Mouse (Mus musculus) cerebellum, adult (tissue): Measurements from ENCODE around the gene Myh6.
"Not testable (repeated sequence)": the region's sequence is repeated elsewhere in the genome, so short reads cannot be mapped to it uniquely, and the experiment has no call there.

ENCODE experiments used
- ATAC-seq: cut with Nextera tagmentation; 2 replicates; pipeline ENCODE4 v1.9.2; 2017; ENCODE audit warnings: mild to moderate bottlenecking, moderate library complexity, mixed read lengths; ENCODE audit not compliant: insufficient number of reproducible peaks, low FRiP score, low TSS enrichment

Myh6 gene

DNA sequence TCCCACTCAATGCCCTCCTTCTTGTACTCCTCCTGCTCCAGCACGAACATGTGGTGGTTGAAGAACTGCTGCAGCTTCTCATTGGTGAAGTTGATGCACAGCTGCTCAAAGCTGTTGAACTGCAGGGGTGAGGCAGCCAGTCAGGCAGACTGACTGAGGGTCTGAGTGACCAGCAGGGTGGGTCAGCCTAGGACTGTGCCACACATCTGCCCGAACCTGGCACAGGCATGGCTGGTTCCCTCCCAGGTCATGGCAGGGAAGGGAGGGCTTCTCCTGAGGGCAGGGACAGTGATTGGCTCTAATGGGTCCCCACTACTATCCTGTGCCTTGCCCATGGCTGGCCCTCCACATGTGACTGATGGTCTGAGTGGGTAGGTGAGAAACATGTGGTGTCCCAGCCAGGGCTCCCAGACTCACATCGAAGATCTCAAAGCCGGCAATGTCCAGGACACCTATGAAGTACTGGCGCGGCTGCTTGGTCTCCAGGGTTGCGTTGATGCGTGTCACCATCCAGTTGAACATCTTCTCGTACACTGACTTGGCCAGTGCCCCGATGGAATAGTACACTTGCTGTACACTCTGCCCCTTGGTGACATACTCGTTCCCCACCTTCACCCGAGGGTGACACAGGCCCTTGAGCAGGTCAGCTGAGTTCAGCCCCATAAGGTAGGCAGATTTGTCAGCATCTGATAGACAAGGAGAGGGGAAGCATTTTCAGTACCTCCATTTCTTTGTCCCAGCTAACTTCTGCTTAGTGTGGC is 6.7 kb downstream of the Myh6 start:
- ATAC-seq: not testable (repeated sequence)

DNA sequence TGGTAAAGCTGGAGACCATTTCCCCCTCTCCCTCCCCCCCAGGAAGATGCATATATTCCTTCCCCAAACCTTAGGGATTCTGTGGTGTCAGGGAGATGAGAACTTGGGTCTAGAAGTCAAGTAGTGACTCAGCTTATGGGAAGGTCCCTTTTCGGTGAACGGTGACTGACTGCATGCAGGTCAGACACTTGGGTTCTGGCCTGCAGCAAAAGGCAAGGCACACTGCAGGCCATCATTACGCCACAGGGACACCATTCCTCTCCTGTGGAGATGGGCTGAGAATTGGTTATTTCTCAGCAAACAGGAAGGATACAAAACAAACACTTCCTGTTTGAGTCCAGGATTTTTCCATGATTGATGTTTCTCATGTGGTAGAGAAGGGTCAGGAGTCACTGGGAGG is 7.5 kb downstream of the Myh6 start:
- no peak for ATAC-seq

DNA sequence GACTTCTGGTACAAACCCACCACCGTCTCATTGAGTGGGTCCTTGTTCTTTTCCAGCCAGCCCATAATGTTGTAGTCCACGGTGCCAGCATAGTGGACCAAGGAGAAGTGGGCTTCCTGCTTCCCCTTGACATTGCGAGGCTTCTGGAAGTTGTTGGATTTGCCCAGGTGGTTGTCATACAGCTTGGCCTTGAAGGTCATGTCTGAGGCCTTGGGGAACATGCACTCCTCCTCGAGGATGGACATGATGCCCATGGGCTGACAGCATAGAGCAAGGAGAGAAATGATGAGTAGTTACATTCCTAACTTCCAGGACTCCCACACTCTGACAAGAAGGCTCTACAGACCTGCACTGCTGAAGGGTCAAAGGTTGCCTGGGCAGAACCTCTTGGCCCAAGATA is 8.2 kb downstream of the Myh6 start:
- ATAC-seq: no peak

DNA sequence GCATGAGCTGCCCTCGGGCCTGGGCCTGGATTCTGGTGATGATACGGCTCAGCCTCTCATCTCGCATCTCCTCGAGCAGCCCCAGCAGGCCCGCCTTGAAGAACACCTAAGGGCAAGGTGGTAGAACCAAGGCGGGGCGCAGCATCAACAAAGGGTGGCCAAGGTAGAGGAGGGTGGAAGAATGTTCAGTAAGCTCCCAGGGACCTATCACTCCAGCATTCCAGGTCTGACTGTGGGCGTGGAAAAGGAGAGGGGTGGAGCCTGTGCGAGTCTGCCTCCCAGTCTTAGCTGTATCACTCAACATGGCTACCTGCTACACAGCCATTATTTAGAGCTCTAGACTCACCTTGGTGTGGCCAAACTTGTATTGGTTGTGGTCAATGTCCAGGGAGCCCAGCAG is 10.2 kb downstream of the Myh6 start:
- no peak for ATAC-seq

DNA sequence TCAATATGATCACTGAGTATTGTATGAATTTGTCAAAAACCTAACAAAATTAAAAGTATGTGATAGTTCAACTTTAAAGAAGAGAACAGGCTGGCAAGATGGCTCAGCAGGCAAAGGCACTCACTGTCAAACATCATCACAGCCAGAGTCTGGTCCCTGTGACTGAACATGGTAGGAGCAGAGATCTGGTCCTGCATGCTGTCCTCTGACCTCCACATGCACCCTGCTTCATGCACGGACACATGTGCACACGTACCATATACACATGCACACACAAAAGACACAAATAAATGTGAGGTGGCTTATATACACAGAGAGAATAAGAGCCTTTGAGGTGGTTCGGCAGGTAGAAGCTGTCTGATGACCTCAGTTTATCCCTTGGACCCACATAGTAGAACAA is 11.2 kb downstream of the Myh6 start:
- no peak for ATAC-seq

DNA sequence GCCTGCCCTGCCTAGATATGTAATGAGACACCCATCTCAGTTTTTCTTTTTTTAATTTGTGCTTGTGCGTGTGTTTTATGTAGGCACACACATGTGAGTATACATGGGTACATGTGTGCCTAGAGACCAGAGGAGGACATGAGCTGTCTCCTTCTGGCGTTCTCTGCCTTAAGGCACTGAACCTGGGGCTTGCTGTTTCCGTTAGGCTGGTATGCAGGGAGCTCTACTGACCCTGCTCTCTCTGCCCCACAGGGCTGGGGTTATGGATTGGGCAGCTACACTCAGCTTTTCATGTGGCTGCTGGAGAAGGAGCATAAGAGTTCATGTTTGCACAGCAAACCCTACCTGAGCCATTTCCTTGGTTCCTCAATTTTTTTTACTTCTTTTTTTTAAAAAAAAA is 12.3 kb downstream of the Myh6 start:
- ATAC-seq: no peak

DNA sequence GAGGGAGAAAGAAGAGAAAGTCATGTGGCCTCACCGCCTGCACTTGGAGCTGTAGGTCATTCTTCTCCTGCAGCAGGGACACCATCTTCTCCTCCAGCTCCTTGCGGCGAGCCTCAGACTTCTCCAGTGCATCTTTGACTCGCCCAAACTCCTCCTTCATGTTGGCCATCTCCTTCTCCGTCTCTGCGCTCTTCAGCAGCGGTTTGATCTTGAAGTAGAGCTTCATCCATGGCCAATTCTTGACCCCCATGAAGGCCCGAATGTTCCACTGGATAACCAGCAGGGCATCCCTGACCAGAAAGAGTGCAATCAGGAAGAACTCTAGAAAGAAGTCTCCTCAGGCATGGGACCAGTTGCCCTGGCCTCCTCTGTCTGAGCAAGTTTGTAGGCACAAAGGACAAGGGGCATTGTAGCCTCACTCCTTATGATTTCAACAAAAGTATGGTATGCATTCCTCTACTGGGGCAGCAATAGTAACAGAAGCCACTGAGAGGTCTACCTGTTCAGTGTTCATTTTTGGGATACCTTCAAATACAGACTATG is 13.0 kb downstream of the Myh6 start:
- no peak for ATAC-seq

DNA sequence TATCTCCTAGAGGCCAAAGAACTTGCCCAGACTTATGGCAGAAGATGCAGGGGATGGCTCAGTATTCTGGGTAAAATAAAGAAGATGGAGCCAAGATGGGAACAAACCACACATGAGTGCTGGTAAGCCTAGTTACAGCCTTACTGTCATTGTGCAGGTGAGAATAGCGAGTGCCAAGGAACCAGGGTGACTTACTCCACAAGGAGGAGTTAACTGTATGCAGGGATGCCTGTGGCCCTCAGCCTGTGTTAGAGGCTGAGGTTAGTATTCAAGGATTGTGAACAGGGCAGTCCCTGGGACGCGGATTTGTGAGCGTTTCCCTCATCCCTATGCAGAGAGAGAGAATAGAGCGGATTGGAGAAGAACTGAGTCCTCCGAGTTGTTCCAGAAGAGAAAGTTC is 15.1 kb downstream of the Myh6 start:
- ATAC-seq: no peak

DNA sequence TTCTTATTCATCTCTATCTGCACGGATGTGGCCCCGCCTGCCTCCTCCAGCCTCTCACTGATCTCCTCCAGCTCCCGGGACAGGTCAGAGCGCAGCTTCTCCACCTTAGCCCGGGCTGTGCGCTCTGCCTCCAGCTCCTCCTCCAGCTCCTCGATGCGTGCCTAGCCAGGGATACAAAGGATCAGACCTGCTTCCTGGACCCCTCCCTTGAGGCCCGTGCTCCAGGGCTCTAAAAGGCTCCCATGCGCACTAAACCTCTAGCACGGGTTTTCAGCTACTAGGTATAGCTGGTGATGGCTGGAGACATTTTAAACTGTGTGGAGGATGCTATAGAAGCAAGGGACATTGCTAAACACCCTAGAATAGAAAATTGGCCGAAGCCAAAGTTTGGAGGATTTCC is 16.2 kb downstream of the Myh6 start:
- ATAC-seq: no peak

DNA sequence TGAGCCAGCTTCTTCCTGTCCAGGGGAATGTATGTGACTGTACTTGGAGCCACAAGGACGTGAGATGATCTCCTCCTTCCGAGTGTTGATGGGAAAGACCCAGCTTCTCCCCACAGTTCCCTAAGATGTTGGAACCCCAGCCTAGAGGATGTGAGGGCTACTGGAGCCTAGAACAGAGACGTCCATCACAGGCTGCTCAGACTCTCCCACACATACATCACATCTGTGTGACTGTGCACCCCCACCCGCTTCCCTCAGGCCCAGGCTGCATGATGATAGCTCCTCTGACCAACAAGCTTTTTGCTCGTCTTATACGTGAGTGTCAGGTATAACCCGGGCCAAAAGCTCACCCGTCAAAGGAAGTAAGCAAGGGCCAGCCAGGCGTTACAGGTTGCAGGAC is 17.9 kb downstream of the Myh6 start:
- no peak for ATAC-seq

DNA sequence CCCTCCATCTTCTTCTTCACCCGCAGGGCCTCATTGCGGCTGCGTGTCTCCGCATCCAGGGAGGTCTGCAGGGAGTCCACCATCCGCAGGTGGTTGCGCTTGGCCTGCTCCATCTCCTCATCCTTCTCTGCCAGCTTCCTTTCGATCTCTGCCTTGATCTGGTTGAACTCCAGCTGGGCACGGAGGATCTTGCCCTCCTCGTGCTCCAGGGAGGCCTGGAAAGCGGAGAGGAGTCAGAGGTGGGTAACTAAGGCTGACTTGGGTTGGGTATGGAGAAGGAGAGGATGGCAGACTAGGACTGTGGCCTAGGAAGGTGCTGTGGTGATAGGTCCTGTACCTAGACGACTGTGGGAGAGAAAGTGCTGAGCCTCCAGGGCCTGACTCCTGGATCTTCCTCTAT is 19.7 kb downstream of the Myh6 start:
- not testable (repeated sequence) for ATAC-seq

DNA sequence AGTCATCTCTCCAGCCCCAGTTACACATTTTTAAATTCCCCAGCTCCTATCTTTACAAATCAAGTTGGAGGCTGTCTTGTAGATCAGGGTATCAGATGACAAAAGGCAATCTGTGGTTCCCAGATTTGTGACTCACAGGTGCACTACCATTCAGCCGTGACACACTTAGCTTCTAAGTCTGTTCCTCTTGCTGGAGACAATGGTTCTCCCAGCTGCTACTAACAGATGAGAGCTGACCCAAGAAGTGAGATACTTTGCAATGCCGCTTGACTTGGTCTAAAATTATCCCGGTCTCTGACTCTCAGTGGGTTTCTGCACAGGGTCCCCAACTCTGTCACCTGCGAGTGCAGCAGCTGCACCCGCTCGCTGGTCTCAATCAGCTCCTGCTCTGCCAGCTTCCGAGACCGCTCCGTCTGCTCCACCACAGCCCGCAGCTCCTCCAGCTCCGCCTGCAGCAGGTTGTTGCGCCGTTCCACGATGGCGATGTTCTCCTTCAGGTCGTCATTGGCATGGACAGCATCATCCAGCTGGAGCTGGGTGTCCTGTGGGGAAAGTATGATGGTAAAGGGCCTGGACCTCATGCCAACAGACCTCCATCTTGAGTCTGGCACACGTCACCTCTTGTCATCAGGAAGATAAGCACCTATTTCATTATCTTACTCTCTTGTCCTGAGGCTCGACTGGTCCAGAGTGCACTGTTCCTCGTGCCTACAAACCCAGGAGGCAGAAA is 20.6 kb downstream of the Myh6 start:
- ATAC-seq: no peak

DNA sequence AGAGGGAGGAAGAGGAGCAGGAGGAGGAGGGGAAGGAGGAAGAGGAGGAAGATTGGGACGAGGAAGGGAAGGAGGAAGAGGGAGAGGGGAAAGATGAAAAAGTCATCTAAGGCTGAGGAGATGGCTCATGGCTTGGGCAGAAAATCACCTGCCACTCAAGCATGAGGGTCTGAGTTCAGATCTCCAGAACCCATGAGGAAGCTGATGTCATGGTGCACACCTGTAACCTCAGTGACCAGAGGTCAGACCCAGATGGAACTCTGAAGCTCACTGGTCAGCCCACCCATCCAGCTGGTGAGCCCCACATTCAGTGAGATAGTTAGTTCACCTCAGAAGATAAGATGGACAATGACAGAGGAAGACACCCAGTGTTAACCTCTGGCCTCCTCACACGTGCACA is 21.8 kb downstream of the Myh6 start:
- no peak for ATAC-seq

DNA sequence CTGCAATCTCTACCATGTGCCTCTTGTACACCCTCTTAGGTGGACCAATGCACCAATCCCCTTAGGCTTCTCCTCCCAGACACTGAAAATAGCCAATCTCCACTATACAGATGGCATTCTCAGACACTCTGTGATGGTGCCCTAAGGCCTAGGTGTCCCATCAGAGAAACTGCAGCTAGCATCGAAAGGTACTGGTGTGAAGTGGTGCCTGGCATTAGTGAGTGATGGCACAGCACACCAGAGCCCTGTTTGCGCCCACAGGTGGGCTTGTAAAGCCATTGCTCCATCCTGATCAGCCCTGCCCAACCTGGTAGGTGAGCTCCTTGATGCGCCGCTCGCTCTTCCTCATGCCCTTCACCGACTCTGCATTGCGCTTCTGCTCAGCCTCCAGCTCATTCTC is 22.8 kb downstream of the Myh6 start:
- no peak for ATAC-seq

DNA sequence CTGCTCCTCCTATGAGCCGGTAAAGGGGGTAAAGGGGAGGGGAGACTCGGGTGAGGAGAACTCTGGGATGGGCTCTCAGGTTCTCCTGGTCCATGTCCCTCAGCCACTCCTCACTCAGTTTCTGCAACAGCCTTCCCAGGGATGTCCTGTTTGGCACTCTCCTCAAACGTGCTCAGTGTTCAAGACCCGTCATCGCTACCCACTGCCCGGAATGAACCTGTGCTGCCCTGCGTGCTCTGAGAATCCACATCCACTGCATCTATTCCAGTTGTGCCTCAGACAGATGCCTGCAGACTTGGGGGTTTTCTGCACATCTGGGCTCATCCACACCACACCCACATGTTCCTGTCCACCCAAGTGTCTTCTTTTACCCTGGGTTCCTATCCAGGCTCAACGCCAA is 24.2 kb downstream of the Myh6 start:
- no peak for ATAC-seq

DNA sequence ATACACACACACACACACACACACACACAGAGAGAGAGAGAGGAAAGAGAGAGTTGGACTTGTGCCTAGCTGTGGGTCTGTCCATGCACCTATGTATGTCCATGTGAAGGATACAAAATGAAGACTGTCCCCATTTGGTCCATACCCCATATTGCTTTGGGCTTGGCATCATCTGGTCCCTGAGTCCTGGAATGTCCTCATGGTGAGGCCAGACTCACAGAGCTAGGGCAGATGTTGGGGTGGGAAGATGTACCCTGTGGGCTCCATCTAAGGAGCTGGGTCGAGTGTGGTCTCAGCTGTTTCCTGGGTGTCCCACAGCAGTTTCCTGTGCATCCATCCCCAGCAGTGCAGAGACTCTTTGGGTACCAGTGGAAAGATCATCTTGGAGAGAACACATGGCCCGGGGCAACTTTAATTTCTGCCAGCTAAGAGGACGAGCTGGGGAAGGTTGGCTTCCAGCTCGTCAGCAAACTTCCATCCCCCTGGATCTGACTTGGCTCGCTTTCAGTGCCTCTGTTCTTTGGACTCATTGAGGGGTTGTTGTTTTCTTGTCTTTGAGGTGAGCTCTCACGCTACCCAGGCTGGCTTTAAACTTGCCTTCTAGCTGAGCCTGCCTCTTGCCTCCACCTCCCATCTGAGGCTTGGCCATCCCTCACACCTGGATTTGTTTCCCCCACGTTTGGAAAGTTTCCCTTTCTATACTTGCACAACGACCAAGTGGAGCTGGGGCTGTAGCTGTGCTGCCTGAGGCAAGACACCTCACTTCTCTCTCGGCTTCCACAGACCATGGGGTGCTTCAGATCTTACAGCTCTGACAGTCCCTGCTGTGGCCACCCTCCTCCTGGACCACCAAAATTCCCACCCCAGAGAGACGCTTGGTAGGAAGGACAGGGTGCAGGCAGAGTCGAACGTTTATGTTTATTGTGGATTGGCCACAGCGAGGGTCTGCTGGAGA is 25.4 kb downstream of the Myh6 start:
- no peak for ATAC-seq

DNA sequence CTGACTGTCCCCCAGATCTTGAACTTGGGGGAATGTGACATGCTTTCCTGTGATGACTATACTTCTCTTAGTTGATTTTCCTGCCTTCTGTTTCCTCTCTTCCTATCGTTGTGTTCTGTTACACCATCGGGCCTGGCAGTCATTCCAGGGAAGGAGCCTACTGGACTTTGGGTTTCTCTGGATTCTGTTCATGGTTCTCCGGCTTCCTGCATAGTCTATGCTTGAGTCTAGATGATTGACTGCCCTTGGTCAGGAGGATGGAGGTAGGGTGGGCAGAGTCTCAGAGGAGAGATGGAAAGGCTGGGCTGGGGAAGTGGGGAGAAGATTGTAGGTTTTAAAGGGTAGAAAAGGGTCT is 26.6 kb downstream of the Myh6 start:
- ATAC-seq: no peak

DNA sequence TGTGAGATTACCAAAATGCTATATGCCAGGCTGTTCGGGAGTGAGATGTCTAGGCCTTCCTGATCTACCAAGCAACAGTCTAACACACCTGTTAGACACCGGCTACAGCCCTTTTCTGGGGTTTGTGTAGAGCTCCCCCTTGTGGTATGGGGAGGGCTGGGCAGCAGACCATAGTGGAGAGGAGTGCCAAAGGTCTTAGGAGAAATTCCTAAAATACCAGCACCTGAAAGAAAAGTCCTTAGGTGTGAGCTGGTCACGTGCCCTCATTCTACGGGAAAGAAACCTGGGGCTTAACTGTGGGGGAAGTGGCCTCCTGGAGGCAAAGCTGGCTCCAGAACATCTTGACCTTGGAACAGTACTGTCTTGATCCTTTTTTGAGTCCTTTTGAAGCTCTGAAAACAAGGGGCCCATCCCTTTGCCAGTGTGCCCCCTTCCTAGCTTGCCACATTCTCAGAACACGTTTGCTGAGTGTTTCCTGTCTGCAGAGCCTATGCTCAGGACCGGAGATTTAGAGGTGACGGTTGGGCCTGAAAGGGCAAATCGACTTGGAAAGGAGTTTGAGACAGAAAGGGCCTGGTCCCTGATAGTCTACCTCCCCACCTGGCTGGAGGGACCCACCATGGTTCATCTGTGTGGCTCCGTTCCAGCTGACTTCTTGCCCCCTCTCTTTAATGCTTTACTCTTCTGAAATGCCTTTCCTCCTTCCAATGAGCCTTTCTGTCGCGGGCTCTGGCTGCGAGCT is 27.1 kb downstream of the Myh6 start:
- ATAC-seq: no peak

DNA sequence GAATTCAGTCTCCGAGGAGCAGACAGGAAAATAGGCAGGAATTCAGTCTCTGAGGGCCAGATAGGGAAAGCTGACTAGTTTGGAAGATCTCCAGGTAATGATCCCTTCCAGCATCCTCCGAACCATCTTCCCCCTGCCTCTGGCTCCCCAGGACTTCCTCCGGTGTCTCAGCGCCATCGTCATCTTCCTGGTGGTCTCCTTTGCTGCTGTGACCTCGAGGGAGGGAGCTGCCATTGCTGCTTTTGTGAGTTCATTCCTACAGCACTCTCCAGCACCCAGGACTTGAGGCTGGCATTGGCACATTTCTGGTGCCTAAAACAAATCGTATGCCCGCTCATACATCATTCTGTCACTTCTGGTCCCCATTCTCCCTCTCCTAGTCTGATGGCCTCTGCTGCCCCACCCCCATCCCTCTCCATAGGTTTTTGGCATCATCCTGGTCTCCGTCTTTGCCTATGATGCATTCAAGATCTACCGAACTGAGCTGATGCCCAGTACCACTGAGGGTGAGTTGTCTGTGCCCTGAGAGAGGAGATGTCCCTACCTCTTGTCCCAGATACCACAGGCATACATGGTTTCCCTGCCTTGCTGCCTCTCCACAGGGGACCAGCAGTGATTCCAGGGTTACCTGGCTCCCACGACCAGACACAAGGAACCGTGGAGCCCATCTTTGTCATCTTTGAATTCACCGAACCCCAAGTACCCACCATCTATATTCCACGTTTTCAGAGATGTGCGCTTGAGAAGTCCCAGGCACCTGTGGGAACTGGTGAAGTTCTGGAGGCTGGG is 28.1 kb downstream of the Myh6 start:
- no peak for ATAC-seq
